Mouse (Mus musculus) spleen, adult 12 weeks (tissue): ENCODE results near the gene Sergef.
A peak's percentile ranks its signal among the peaks of the same experiment; 100 is the strongest.
"Not testable (repeated sequence)": the region's sequence is repeated elsewhere in the genome, so short reads cannot be mapped to it uniquely, and the experiment has no call there.

ENCODE experiments used
- DNase-seq: peaks from one replicate; pipeline ENCODE4 v3.0.0; 2022; ENCODE audit warnings: low spot score

Gene Sergef

DNA sequence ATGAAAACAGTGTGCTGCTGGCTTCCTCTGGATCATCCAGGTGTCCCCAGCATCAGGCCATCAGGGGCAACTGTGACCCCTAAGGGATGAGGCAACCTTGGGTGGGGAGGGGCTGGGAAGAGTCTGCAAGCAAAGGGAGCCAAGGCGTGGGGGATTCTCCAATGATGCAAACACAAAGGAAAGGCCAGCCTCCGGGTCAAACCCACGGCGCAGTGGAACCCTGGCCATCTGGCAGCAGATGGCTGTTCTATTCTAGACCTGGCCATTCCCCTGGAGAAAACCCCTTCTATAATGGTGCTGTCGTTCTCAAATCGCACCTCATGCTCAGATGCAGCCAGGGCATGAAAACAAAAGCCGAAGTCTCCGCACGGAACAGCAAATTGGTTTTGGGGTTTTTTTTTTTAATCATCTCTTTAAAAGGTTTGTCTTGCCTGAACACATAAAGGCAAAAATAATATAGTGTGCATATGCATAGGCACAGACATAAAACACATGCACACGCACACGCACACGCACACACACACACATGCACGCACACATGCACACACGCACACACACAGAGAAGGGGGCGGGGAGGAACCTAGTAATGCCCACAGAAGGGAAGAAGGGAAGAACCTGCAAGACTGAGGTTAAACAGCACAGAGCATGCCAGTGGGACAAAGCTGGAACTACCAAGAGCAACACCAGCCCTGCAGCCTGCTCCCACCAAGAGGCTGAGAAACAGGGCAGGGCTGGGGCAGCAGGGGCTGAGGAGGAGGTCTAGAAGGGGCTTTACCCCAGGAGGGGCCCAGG lies 66.6 kb downstream of the Sergef start:
- no peak for DNase-seq

DNA sequence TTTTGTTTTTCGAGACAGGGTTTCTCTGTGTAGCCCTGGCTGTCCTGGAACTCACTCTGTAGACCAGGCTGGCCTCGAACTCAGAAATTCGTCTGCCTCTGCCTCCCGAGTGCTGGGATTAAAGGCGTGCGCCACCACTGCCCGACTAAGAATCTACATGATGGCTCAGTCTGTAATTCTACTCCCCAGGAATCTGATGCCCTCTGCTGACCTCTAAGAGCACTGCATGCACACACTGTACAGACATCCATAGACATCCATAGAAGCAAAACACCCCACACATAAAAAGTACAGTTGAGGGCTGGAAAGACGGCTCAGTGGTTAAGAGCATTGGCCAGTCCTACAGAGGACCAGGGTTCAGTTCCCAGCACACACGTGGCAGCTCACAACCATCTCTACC lies 70.1 kb downstream of the Sergef start:
- DNase-seq = not testable (repeated sequence)

DNA sequence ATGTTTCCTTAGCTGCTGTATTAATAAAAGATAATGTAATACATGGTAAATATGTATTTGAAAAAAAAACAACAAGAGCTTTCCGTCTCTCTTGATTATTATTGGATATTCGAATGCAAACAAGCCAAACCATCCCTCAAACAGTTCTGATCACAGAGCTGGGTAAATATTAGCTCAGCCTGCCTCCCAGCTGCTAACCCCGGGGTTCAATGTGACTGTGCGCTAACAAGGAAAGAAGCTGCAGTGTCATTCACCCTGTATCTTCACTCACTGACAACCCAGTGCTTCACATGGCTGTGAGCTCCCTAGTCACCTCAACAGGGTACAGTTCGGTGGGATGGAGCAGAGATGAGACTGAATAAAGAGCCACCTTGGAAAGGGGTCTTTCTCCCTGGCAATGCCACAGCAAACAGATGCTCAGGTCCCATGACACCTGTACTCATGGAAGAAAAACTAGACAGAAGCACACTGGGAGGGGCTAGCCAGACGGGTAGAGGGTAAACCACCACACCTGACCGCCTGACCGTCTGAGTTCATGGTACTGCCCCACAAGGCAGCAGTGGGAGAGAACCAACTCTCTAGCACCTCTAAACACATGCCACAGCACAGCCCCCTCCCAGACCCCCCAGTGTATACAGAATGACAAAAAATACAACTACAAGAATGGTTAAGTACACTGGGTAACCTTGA lies 73.1 kb downstream of the Sergef start:
- no peak for DNase-seq

DNA sequence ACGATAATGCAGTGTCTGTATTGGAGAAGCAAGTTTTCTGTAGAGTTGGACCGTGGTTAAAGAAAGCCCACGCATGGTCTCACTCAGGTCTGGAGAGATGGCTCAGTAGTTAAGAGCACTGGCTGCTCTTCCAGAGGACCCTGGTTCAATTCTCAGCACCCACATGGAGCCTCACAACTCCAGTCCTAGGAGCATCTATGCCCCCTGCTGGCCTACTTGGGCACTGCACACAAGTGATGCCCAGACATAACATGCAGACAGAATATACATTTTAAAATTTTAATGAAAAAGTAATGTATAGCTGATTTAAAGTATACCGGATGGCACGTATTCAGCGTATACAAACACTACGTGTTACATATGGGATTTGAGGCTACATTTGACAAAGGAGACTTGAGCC lies 74.2 kb downstream of the Sergef start:
- no peak for DNase-seq

DNA sequence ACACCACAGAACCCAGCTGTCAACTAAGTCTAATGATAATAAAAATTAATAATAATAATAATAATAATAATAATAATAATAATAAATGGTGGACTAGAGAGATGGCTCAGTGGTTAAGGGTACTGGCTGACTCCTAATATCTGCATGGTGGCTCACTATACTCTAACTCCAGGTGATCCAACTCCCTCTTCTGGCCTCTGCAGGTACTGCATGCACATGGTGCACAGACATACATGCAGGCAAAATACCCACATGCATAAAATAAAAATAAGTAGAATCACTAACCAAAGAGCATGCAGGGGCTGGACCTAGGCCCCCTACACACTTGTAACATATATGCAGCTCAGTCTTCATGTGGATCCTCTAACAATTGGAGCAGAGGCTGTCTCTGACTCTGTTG lies 75.8 kb downstream of the Sergef start:
- no peak for DNase-seq

DNA sequence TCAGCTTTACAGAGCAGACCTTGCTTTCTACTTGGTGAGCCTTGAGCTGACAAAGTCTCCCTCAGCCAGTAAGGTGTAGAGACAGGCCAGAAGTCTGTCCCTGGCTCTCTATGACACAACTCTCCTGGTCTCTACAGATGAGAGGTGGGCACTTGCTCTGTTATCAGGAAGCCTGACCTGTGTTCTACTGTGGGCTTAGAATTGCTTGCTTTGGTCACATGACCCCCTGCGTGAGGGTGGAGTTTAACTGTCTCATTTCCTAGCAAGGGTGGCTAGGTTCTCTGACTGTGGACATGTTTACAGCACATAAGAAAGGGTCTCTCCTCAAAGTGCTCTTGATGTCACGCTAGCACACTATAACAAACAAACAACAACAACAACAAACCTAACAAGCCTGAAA lies 79.5 kb downstream of the Sergef start:
- DNase-seq = no peak

DNA sequence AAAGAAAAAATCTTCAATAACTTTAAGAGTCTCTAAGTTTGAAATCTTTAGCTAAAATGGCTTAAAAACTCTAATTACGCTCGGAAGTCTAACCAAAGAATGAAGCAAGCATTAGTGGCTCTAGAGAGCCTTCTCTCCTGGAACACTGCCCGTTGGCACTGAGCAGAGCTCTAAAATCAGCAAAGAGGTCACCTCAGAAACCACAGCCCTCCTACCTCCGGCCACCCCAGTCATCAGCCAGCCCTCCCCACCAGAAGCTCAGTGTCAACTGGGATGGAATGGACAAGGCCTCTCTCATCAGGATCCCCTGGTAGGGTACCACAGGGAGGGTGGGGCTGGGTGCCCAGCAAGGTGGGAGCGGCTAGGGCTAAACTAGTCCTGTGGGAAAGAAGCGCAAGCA lies 80.0 kb downstream of the Sergef start:
- no peak for DNase-seq

DNA sequence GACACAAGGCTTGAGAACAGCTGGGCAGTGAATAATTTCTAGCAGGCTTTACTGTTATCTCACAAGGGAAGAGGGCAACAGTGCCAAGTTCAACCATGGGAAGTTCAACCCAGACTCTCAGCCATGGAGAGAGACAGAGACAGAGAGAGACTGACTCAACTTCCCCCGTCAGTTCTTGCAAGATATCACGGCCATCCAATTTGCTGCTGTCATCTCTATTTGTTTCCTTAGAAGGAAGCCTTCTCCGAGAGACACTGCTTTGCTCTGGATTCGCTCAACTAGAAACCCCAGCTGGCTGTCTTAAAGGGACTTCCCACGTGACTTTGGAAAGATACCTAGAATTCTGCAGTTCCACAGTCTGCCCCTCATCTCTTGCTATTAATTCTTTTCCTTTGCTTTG lies 80.6 kb downstream of the Sergef start:
- no peak for DNase-seq

DNA sequence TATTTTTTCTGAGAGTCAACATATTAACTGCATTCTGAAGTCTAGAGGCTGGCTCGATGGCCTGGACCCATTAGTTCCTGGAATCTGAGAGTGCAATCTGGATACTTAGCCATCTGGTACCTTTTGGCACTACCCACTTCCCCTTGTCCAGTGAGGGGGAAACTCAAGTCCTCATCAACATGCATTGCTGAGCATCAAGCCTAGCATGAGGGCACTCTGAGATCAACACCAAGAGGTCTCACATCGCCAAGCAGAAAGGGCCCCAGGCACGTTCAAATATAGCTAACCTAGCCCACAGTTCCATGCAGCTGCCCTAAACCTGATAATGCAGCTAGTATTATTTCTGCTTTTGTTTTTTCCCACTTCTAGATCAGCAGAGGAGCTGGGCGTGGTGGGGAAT lies 81.6 kb downstream of the Sergef start:
- DNase-seq = no peak

DNA sequence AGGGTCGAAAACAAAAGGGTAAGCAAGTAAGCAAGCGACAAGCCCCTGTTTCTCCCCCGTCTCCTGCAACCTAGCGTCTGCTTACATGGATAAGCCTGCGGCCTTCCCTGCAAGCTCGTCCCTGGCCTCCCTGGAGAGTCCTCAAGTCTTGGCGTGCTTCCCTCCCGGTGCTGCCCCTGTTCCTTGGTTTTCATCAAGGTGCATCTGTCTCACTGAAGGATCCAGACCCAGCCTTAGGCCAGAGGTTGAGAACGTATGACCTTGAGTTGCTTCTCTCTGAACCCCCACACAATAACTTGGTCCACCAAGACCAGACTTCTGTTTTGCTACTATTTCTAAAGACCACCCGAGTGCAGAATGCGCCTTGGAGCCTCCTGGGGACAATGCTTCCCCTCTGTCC lies 82.2 kb downstream of the Sergef start:
- no peak for DNase-seq

DNA sequence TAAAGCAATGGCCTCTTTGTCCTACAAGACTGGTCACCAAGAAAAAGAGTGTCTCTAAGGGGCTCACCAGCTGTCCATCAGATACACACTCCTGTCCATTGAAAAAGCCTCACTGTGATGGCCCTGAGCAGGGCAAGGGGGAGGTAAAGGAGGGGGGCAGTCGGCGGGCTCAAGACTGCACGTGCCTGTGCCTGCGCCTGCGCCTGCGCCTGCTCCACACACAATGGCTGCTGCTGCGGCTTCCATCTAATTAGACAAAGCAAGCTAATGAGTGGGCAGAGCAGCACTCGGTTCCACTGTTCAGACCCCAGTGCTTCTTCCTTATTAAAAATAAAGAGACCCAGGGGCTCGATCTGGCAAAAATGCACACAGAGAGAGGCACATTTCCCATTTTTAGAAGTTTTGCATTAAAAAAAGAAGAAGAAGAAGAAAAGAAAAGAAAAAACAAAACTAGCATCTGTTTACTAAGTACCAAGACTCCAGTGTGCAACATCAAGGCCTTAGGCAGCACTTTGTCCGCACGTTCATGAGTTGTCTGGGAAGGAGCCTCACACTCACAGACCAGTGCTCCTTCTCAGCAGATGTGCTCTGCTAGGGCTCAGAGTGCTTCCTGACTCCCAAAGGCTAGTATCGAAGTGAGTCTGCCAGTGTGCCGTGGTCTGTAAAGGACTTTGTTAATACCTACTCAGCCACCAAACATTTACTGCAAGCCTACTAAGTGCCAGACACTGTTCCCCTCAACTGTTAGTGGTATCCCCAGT lies 83.1 kb downstream of the Sergef start:
- DNase-seq = no peak

DNA sequence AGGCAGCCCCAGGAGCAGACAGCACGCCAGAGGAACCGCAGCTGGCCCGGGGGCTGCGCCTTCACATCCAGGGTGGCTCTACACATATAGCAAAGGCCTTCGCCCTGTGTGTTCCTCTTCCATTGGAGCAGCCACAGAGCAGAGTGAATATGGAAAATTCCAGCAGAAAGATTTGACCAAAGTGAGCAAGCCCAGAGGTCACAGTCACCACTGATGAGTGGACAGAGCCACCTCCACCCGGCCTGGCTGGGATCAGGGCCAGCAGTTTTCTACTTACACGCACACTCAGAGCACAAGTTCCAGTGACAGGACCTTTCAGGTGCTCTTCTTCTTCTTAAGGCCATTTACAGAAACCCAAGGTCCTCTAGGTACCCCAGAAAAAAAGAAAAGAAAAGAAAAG lies 83.9 kb downstream of the Sergef start:
- DNase-seq = no peak

DNA sequence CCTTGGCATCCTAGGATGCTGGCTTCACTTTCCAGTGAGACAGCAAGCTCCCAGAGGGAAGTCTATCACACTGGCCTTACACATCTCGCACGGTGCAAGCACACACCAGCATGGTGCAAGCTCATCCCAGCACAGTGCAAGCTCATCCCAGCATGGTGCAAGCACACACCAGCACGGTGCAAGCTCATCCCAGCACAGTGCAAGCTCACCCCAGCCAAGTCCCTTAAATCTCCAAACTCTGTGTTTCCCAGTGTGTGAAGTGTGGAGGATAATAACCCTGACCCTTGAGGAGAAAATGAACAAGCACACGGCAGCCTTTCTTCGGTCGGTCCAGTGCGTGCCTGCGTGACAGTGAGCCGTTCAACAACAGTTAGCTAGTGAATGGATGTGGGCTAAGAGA lies 84.8 kb downstream of the Sergef start:
- no peak for DNase-seq

DNA sequence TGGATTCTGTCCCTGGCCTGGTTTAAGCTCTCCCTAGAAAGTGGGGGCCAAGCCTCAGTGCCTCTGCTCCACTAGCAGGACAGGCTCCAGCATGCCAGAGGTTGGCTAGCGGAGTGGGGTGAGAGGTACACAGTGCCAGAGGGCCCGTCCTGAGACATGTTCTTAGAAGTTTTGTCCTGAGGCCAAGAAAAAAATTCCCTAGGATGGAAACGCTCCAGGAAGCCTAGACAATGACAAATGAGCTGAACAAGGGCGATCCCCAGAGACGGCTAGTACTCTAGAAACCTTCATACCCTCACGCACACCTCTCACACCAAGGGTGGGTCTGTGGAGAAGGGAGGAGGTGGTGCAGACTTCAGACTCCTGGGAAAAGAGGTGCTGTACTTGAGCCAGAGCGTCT lies 85.6 kb downstream of the Sergef start:
- no peak for DNase-seq

DNA sequence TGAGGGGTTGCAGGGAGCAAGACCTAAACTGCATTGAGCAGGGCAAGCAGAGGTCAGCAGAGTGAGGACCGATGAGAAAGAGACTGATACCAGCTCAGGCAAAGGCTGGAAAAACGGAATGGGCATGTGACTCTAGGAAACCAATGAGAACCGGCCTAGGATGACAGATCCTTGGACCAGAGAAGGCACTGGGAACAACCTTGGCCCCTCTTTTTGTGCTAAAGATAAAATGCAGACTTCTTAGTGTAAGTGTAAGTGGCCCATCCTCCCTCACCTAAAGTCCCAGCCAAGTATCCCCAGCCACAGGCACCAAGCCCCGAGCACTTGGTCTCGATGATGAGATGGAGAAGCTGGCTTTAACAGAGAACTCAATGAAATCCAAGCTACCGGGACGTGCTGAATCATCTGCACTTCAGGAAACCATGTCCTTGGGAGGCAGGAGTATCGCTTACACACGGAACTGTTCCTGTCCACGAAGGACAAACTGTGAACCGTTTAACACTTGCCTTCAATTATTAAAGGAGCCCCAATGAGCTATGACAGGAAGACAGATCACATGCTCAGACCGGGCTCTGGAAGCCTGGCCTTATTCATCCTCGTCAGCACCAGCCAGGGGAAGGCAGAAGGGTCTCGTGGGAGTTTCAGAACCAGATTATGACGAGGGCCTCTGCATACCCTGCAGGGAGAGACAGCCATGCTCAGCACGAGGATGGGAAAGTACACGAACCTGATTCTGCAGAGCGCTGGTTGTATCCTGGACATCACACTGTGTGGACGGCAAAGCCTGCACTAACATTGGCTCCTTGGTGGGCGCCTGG lies 87.5 kb downstream of the Sergef start:
- DNase-seq = no peak

DNA sequence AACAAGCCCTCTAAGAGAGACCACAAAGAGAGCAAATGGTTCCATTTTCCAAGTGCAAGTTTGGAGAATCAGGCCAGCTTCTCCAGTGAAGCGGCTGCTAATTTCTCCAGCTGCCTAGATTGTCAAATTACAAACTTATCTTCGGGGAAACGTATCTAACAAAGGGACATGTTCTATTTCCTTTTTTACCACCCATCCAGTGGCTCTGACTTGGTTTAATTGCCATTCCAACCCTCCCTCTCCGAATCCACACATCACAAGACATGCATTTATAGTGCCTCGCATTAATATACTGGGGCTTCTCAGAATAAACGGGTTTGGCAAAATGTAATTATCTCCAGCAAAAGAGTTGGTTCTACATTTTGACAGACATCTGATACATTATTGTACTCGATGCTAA lies 88.4 kb downstream of the Sergef start:
- no peak for DNase-seq

DNA sequence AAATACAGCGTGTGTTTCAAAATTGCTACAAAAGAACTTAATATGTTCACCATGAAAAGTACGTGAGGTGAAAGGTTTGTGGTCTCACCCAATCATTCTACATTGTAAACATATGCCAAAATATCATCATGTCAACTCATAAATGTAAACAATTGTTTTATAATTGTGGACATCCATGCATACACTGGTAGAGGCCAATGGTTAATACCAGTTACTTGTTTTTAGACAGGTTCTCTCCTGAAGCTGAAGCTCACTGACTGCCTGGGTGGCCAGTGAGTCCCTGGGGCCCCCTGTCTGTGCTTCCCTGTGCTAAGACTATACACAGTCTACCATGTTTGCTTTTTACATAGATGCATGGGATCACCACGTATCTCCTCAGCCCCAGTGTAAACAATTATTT lies 91.5 kb downstream of the Sergef start:
- no peak for DNase-seq

DNA sequence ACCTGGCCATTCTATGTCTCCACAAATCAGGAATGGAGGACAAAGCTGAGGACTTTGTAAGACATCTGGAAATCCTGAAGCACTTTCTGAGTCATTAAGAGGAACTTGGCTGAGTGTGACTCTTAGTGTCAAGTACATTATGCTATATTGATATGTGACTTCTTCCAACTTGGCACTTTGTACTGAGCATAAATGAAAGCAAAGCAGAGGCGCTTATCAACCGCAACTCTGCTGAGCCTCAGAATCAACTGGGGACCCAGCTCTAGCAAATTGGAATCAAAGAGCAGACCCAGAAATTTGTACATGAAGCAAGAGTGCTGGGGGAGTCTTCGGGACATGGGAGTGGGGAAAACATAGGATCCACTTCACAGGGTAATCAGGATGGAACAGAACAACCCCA lies 92.0 kb downstream of the Sergef start:
- DNase-seq = no peak

DNA sequence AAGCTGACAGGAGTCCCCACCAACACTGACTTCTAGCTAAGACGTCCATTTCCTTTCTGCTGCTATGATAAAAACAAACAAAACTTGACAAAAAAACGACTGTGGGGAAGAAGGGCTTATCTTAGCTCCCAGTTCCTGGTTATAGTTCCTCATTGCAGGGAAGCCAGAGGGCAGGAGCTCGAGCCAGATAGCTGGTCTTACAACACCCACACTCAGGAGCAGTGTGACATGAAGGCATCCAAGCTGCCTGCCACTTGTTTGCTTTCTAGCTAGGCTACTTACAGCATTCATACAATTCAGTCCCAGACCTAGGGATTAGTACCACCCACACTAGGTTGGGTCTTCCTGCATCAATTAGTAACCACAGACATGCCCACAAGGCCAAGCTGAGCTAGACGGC lies 93.1 kb downstream of the Sergef start:
- DNase-seq = no peak

DNA sequence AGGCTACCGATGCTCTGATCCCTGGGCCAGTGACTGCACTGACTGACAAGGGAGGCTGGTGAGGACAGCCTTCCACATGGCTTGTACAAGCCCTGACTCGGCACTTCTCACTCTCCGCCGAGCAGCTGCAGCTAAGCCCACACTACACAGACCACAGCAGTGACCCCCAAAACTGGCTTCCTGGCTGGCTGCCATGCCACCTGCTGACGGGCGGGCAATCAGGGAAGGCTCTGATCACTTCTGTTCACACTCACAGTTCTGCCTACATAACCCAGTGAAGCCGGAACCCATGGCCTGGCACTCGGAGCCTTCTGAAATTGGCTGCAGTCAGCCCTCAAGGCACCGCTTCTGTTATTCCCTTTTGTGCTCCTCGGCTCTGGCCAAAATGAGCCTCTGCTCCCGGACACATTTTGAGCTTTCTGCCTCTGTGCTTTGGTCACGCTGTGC lies 95.4 kb downstream of the Sergef start:
- DNase-seq = peak; percentile 3

DNA sequence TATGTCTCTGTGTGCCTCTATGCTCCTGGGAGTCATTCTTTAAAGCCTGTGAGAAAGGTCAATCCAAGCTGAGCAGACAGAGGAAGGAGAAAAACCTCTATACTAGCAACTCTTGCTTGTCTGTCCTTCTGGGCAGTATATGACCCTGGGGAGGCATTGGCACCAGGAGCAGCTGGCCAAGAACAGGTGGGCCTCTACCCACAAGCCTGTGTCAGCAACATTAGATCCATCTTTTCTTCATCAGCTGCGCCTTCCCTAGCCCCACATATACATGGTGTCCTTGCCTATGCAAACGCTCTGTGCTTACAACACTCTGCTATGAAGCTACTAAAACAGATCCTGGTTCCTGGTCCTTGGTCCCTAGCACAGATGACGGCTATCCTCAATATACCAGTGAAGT lies 97.5 kb downstream of the Sergef start:
- no peak for DNase-seq

DNA sequence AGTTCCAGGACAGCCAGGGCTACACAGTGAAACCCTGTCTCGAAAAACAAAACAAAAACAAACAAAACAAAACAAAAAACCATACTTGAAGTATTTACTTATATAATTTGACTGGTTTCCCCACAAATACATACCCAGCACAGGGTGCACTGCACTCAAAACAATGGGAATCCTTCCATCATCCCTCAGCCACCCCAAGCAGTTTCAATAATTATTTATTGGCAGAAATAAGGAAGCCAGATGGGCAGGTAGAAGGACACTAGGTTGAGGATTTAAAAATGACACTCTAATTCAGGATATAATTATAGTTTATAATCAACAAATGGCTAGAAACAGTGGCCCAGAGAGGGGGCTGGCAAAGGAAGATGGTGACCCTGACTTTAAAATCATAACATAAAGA lies 99.0 kb downstream of the Sergef start:
- no peak for DNase-seq
